Mouse (Mus musculus): ENCODE measurements around the gene Il27.

DNA sequence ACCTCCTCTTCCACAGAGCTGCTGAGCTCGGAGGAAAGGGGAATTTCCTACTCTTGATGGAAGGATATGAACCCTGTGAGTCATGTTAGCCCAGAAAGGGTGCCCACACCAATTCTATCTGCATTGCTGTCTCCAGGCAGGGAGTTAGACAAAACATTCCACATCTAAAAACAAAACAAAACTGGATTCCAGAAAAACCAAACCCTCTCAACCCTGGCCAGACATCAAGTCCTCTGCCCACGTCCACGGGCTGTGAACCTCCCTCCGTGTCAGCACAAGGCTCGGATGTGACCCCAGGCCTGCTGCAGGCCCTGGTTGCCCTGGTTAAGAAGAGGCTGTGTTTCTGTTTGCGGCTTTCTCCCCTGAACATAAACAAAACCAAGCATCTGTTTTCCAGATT lies 33.4 kb upstream of the Il27 start:
- TF ChIP-seq CTCF (IDR thresholded peaks at IDR 0.05; ENCODE audit: borderline replicate concordance, insufficient read depth, low read depth, low read length): no peak
- no peak for TF ChIP-seq POLR2A (IDR thresholded peaks at IDR 0.05; ENCODE audit: borderline replicate concordance, insufficient read depth, low read length)

Data from cerebellum, adult 2 months (tissue).